Mouse (Mus musculus): ENCODE measurements around the gene Klhl40. TPM values are rescaled to one million over a fixed set of nuclear protein-coding genes. Genes with fewer than 3 reads are reported as not detected.

Gene Klhl40
- polyA plus RNA-seq, 1 experiment from 2014 or later, result 0.81 TPM

Other genes with a start within 250 kb of the Klhl40 start
- gene Lyzl4, start 135.5 kb upstream of the Klhl40 start, polyA plus RNA-seq (2014; fragmentation: Nextera tagmentation; extraction: Ambion mirVana), result not detected in 2 replicates
- gene Vipr1, start 134.9 kb upstream of the Klhl40 start, polyA plus RNA-seq (2014; fragmentation: Nextera tagmentation; extraction: Ambion mirVana), result 0.08 and 0.57 TPM in 2 replicates
- 11.6 and 12.3 TPM in 2 replicates for gene Sec22c, start 72.1 kb upstream of the Klhl40 start, polyA plus RNA-seq (2014; fragmentation: Nextera tagmentation; extraction: Ambion mirVana)
- gene Ss18l2, start 67.3 kb upstream of the Klhl40 start, polyA plus RNA-seq (2014; fragmentation: Nextera tagmentation; extraction: Ambion mirVana), result 96.0 and 109 TPM in 2 replicates
- 59.7 and 61.2 TPM in 2 replicates for gene Nktr, start 58.4 kb upstream of the Klhl40 start, polyA plus RNA-seq (2014; fragmentation: Nextera tagmentation; extraction: Ambion mirVana)
- gene Zfp651, start 18.3 kb upstream of the Klhl40 start, polyA plus RNA-seq (2014; fragmentation: Nextera tagmentation; extraction: Ambion mirVana), result 4.9 and 5.1 TPM in 2 replicates
- gene Hhatl, start 14.9 kb downstream of the Klhl40 start, polyA plus RNA-seq (2014; fragmentation: Nextera tagmentation; extraction: Ambion mirVana), result not detected in 2 replicates
- gene Ccdc13, start 61.9 kb downstream of the Klhl40 start, polyA plus RNA-seq (2014; fragmentation: Nextera tagmentation; extraction: Ambion mirVana), result 0.18 and 1.3 TPM in 2 replicates
- gene Higd1a, start 80.8 kb downstream of the Klhl40 start, polyA plus RNA-seq (2014; fragmentation: Nextera tagmentation; extraction: Ambion mirVana), result 135 and 136 TPM in 2 replicates
- 0.10 and 0.31 TPM in 2 replicates for gene Ackr2, start 120.7 kb downstream of the Klhl40 start, polyA plus RNA-seq (2014; fragmentation: Nextera tagmentation; extraction: Ambion mirVana)
- not detected in 2 replicates for gene Cyp8b1, start 138.7 kb downstream of the Klhl40 start, polyA plus RNA-seq (2014; fragmentation: Nextera tagmentation; extraction: Ambion mirVana)
- gene Fam198a, start 173.4 kb downstream of the Klhl40 start, polyA plus RNA-seq (2014; fragmentation: Nextera tagmentation; extraction: Ambion mirVana), result 0.35 and 0.38 TPM in 2 replicates
- 6.9 and 7.5 TPM in 2 replicates for gene Pomgnt2, start 219.5 kb downstream of the Klhl40 start, polyA plus RNA-seq (2014; fragmentation: Nextera tagmentation; extraction: Ambion mirVana)